Mouse (Mus musculus): ENCODE measurements around the gene Nck1.

DNA sequence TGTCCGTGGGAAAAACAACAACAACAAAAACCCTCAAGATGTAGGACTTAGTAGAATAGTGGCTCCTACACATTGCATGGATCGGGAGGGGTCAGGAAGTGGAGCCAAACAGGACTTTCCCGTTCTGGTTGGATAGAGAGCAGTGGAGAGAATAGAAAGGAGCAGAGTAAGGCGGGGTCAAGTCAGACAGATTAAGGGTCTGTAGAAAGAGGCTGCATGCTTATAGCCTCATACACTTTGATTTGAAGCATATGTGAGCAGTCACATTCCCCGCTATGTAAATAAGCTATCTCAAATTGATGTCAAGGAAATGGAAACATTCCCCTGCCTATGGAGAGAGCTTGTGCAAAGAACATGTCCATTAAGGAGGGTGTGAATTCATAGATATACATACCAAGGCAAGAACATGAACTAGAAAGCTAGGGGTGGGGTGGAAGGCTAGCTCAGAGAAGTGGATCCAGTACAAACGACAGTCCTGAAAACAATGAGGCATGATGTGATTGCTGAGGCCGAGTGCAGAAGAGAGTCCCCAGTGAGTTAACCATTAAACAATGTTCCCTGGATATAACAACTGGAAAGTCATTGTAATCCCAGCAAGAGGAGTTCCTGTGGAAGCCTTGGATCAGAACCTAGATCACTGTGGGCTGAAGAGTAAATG, 57.7 kb downstream of the Nck1 start:
- TF ChIP-seq CTCF (conservative IDR thresholded peaks at IDR 0.05; ENCODE audit: insufficient read depth, insufficient read length, low read depth, low read length), result no peak
- no peak for TF ChIP-seq POLR2A (IDR thresholded peaks at IDR 0.05; ENCODE audit: low read depth, low read length)

Measured in kidney, adult 2 months (tissue).